Mouse (Mus musculus) midbrain, embryonic 13.5 days (tissue): ENCODE measurements around the gene Asic3. TPM values are rescaled to one million over a fixed set of nuclear protein-coding genes. Genes with fewer than 3 reads are reported as not detected.
"Not testable (repeated sequence)": the region's sequence is repeated elsewhere in the genome, so short reads cannot be mapped to it uniquely, and the experiment has no call there.

Experiments
- ATAC-seq: fragments of 200-750 bp; cut with Nextera tagmentation; 2 replicates; pipeline ENCODE4 v1.8.0; 2017; ENCODE audit warnings: mild to moderate bottlenecking, moderate TSS enrichment, moderate library complexity
- H3K27ac ChIP-seq: fragments of 300-500 bp; sonication (generic); 2 replicates; pipeline ENCODE4 v1.5.1; 2015; ENCODE audit warnings: inconsistent platforms, mild to moderate bottlenecking, moderate library complexity
- H3K27me3 ChIP-seq: fragments of 300-500 bp; sonication (generic); 2 replicates; pipeline ENCODE4 v1.6.1; 2015; ENCODE audit warnings: mild to moderate bottlenecking, inconsistent platforms
- H3K36me3 ChIP-seq: fragments of 300-500 bp; sonication (generic); 2 replicates; pipeline ENCODE4 v1.6.1; 2015; ENCODE audit warnings: mild to moderate bottlenecking, inconsistent platforms
- H3K4me1 ChIP-seq: fragments of 300-500 bp; sonication (generic); replicated peaks from 2 replicates; pipeline ENCODE4 v1.6.1; 2015; ENCODE audit warnings: inconsistent platforms
- H3K4me2 ChIP-seq: fragments of 300-500 bp; sonication (generic); replicated peaks from 2 replicates; pipeline ENCODE4 v1.6.1; 2015; ENCODE audit warnings: moderate library complexity, mild to moderate bottlenecking, inconsistent platforms
- H3K4me3 ChIP-seq: fragments of 300-500 bp; sonication (generic); replicated peaks from 2 replicates; pipeline ENCODE4 v1.5.1; 2015; ENCODE audit warnings: mild to moderate bottlenecking, inconsistent platforms
- H3K9ac ChIP-seq: fragments of 300-500 bp; sonication (generic); replicated peaks from 2 replicates; pipeline ENCODE4 v1.6.1; 2015; ENCODE audit warnings: mild to moderate bottlenecking, inconsistent platforms
- H3K9me3 ChIP-seq: fragments of 300-500 bp; sonication (generic); 2 replicates; pipeline ENCODE4 v1.6.1; 2016; ENCODE audit warnings: mild to moderate bottlenecking, inconsistent platforms
- WGBS: fragments of 180-500 bp; shearing (Covaris S2); methylation state at CpG from one replicate; pipeline ENCODE4 v1.1.7; 2015; 5-methylcytosine and 5-hydroxymethylcytosine counted together
- polyA plus RNA-seq: library from polyadenylated mRNA; unstranded; fragments of >200 nt; fragmentation: Nextera tagmentation; extraction: Ambion mirVana; gene quantifications from 2 replicates; pipeline ENCODE4 v1.2.1, GENCODE M21; 2015

Asic3 gene
- polyA plus RNA-seq, 1 experiment from 2014 or later: not detected

GRCm38 (mm10) chr5:24389658-24390020, 23.6 kb upstream of the Asic3 start:
- WGBS: 74% methylated on average over 4 of the region's 4 CpGs
- Histone ChIP-seq H3K36me3 (no peaks in the 10 kb centered on the region), H3K4me3 (no peak overlapping the region), H3K27ac (no peak overlapping the region), H3K4me2 (no peak overlapping the region), H3K27me3 (peaks cover 61% of the 10 kb centered on the region), H3K9me3 (no peaks in the 10 kb centered on the region), H3K9ac (no peak overlapping the region), H3K4me1 (peaks cover 25% of the 10 kb centered on the region)
- no peak for ATAC-seq

DNA sequence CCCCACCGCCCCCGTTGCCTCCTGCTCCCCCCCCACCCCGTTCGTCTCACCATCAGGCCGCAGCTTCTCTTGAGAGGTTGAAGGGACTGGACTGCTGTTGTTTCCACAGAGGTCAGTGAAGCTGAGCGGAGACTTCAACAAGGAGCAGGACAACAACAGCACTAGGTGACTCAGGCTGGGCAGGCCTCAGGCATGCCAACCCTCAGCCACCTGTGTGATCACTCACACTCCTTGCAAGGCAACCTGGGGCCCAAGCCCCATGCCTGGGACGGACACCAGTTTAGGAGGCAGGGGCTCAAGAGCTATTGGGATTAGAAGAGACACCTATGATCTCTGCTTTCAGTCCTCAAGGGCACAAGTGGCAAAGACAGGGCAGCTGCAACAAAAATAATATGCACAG, 21.3 kb upstream of the Asic3 start, which contains the start of gene Atg9b:
Gene Atg9b (minus strand): TSS at position 280 of the 400 bp plus-strand sequence.
- no peak for ATAC-seq

DNA sequence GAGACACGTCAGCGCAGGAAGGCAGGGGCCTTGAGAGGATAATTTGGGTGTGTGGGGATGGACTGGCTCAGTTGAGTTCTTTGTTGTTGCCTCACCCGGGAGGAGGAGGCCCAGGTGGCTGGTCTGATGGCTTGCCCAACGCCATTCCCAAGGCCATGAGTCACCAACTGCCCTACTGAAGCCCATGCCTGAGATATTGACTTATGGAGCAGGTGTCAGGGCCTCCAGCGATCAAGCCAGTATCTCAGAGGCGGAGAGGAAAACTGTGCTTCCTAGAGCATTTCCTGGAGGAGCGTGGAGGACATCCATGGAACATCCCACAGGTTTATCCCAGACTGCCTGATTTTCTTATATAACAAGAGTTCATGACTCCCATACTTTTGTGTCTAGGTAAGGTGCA, 20.5 kb upstream of the Asic3 start:
- WGBS: 76% methylated on average over 7 of the region's 7 CpGs
- Histone ChIP-seq H3K36me3 (no peaks in the 10 kb centered on the region), H3K27ac (no peak overlapping the region), H3K4me1 (peaks cover 20% of the 10 kb centered on the region), H3K4me3 (no peak overlapping the region), H3K9me3 (no peaks in the 10 kb centered on the region), H3K4me2 (no peak overlapping the region), H3K27me3 (peaks cover 30% of the 10 kb centered on the region), H3K9ac (no peak overlapping the region)
- ATAC-seq: no peak

More for the DNA sequence above, 21.3 kb upstream of the Asic3 start, which contains the start of gene Atg9b:
- 84% methylated on average over 7 of the region's 7 CpGs for WGBS
- Histone ChIP-seq H3K27me3 (peaks cover 39% of the 10 kb centered on the region), H3K9me3 (no peaks in the 10 kb centered on the region), H3K4me3 (no peak within 1 kb of the TSS), H3K27ac (no peak within 1 kb of the TSS), H3K36me3 (no peaks in the 10 kb centered on the region), H3K4me2 (no peak within 1 kb of the TSS), H3K4me1 (peaks cover 29% of the 10 kb centered on the region), H3K9ac (no peak within 1 kb of the TSS)

DNA sequence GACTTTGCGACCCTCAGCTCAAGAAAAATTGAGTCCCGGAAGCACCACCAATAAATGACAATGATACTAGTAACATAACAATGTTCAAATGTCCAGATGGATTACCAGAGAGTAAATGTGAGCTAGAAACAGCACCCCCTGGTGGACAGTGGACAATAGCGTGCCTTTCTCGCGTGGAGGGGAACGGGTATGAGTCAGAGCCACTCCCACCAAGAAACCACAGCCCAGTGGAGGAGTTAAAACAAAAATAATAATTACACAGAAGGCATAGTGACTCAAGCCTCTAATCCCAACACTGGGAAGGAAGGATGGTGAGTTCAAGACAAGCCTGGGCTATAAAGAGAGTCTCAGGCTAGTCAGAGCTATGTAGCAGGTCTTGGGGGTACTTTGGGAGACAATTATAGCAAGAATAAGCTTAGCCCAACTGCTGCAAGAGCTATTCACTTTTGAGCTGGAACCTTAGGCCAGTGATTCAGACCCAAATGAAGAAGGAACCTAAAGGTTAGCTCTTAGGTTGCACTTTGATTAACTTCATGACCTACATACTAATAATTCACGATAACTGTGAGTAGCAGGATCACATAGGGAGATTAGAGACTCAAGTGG, 19.7 kb upstream of the Asic3 start, which contains the start of gene Abcb8:
Gene Abcb8 (plus strand): TSS at position 272 of the 606 bp plus-strand sequence.
- Histone ChIP-seq H3K4me3 (peak within 1 kb of the TSS; percentile 60), H3K27me3 (peaks cover 23% of the 10 kb centered on the region), H3K27ac (peak within 1 kb of the TSS; percentile 88), H3K9ac (peak within 1 kb of the TSS; percentile 60), H3K36me3 (no peaks in the 10 kb centered on the region), H3K9me3 (no peaks in the 10 kb centered on the region), H3K4me1 (peaks cover 12% of the 10 kb centered on the region), H3K4me2 (peak within 1 kb of the TSS; percentile 60)
- no peak for ATAC-seq
- 18% methylated on average over 7 of the region's 7 CpGs for WGBS

DNA sequence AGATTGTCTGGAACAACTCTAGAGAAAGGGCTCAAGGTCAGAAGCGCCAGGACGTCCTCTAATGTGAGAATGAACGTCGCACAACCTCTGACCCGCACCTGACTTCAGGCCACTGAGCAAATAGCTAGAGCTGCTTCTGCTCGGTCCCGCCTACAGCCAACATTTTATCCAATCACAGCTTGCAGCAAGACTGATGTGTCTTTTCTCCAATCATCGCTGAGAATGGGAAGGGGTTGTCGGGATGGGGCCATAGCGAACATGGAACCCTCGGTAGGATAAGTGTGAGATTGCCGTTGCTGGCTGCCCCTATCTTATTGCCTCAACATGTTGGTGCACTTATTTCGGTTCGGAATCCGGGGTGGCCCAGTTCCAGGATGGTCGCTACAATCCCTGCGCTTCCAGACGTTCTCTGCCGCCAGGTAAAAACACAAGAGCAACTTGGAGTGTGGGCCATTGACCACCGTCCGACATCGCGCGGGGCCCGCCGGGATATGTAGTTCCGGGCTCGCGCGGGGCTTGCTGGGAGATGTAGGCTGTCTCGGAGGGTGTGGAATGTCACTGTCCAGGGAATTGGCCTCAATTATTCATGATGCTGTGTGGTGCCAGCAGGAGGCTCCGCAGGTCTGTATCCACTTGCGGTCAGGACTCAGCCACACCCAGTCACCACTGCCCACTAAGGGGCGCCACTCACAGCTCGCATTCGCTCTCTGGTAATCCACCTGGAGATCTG, 18.9 kb upstream of the Asic3 start:
- WGBS: 1% methylated on average over 36 of the region's 36 CpGs
- Histone ChIP-seq H3K36me3 (no peaks in the 10 kb centered on the region), H3K27me3 (peaks cover 14% of the 10 kb centered on the region), H3K9ac (peak overlapping the region; percentile 60), H3K4me3 (peak overlapping the region; percentile 60), H3K9me3 (no peaks in the 10 kb centered on the region), H3K27ac (peak overlapping the region; percentile 88), H3K4me2 (peak overlapping the region; percentile 60), H3K4me1 (peaks cover 12% of the 10 kb centered on the region)
- ATAC-seq: peak; percentile 97

GRCm38 (mm10) chr5:24396254-24396653, 16.9 kb upstream of the Asic3 start:
- H3K4me3 ChIP-seq, H3K4me2 ChIP-seq, H3K27me3 ChIP-seq, H3K27ac ChIP-seq, ATAC-seq, H3K9ac ChIP-seq, H3K9me3 ChIP-seq, H3K36me3 ChIP-seq: not testable (repeated sequence)
- 91% methylated on average over 6 of the region's 6 CpGs for WGBS
- H3K4me1 ChIP-seq: peaks cover 12% of the 10 kb centered on the region

DNA sequence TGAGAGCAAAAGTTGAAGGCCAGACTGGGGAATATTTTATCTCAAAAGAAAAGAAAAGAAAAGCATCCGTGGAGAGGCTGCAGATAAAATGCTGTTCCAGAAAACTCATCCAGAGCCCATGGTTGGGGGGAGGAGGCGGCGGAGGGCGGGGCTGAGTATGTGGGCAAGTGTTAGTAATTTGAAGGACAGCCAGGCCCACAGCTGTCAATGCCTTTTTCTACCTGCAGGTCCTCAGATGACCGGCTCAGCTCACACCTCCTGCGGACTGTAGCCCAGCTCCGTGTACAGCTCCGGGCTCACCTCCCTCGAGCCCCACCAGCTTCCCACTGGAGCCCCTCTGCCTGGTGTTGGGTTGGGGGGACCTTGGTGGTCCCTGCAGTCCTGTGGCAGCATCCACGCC, 13.5 kb upstream of the Asic3 start:
- H3K9me3 ChIP-seq: no peaks in the 10 kb centered on the region
- WGBS: 91% methylated on average over 10 of the region's 10 CpGs
- H3K36me3 ChIP-seq: peaks cover 41% of the 10 kb centered on the region
- no peaks in the 10 kb centered on the region for H3K27me3 ChIP-seq
- H3K4me2 ChIP-seq: no peak overlapping the region
- H3K4me3 ChIP-seq: no peak overlapping the region
- ATAC-seq: no peak
- H3K27ac ChIP-seq: no peak overlapping the region
- H3K4me1 ChIP-seq: peaks cover 6% of the 10 kb centered on the region
- H3K9ac ChIP-seq: no peak overlapping the region

- H3K4me1 ChIP-seq: 0 out of 2 replicates have a peak, but pooled peaks cover under 1% of the 10 kb centered on the region
- no peaks in the 10 kb centered on the region for H3K27me3 ChIP-seq
- no peak for ATAC-seq
- 89% methylated on average over 11 of the region's 11 CpGs for WGBS
- H3K4me2 ChIP-seq: no peak overlapping the region
- no peaks in the 10 kb centered on the region for H3K9me3 ChIP-seq
- H3K36me3 ChIP-seq: peaks cover 46% of the 10 kb centered on the region
- H3K27ac ChIP-seq: no peak overlapping the region
- H3K9ac ChIP-seq: no peak overlapping the region
- H3K4me3 ChIP-seq: no peak overlapping the region
Observed at GRCm38 (mm10) chr5:24400362-24400761, 12.8 kb upstream of the Asic3 start.

DNA sequence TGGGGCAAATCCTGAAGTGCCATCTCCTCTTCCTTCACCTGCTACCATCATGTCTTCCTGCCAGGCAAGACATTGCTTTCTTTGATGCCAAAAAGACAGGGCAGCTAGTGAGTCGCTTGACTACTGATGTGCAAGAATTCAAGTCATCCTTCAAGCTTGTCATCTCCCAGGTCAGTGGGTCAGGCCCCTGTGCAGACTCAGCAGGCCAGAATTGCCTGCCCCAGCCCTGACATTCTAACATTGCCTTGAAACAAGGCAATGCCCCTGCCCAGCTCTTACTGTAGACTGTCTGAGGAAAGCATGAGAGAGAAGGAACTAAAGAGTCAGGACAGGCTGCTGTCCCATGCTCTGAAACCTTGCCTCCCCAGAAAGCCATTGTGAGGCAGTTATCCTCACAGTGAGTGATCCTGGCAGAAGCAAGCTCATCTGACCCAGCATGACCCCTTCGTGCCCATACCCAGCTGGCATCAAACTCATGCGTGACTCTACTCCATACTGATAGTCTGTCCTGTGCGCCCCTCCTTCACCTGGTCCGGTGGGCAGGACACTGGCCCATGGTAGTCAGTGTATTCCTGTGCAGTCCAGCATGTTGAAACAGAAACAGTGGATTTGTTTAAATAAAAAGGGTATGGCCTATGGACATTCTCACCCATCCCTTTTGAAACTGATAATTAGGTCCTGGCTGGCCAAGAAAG, 12.1 kb upstream of the Asic3 start:
- H3K36me3 ChIP-seq: peaks cover 53% of the 10 kb centered on the region
- H3K9me3 ChIP-seq: no peaks in the 10 kb centered on the region
- H3K27ac ChIP-seq: no peak overlapping the region
- no peaks in the 10 kb centered on the region for H3K27me3 ChIP-seq
- no peak for ATAC-seq
- WGBS: 89% methylated on average over 5 of the region's 5 CpGs
- H3K4me1 ChIP-seq: no peaks in the 10 kb centered on the region
- H3K9ac ChIP-seq: no peak overlapping the region
- H3K4me3 ChIP-seq: no peak overlapping the region
- H3K4me2 ChIP-seq: no peak overlapping the region

DNA sequence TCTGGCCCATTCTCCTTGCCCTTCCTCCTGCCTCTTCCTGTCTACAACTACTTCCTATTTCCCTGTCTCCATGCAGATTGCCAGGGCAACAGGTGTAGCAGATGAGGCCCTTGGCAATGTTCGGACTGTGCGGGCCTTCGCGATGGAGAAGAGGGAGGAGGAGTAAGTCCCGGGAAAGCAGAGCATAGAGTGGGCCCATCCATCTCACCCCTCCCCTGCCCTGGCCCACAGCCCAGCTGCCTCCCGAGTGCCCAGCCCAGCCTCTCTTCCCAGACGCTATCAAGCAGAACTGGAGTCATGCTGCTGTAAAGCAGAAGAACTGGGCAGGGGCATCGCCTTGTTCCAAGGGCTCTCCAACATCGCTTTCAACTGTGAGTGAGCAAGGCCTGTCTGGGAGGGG, 11.2 kb upstream of the Asic3 start:
- Histone ChIP-seq H3K27me3 (no peaks in the 10 kb centered on the region), H3K36me3 (peaks cover 62% of the 10 kb centered on the region), H3K4me1 (no peaks in the 10 kb centered on the region), H3K4me3 (no peak overlapping the region), H3K4me2 (no peak overlapping the region), H3K9me3 (no peaks in the 10 kb centered on the region), H3K9ac (no peak overlapping the region), H3K27ac (no peak overlapping the region)
- WGBS: 84% methylated on average over 9 of the region's 9 CpGs
- 0 out of 2 replicates have a peak, but pooled peaks have one; percentile 36 for ATAC-seq

GRCm38 (mm10) chr5:24404594-24405360, 8.4 kb upstream of the Asic3 start:
- H3K4me1 ChIP-seq: no peaks in the 10 kb centered on the region
- no peak overlapping the region for H3K9ac ChIP-seq
- H3K4me2 ChIP-seq: no peak overlapping the region
- peaks cover 85% of the 10 kb centered on the region for H3K36me3 ChIP-seq
- no peak overlapping the region for H3K27ac ChIP-seq
- no peak overlapping the region for H3K4me3 ChIP-seq
- no peaks in the 10 kb centered on the region for H3K27me3 ChIP-seq
- no peaks in the 10 kb centered on the region for H3K9me3 ChIP-seq
- no peak for ATAC-seq
- WGBS: 76% methylated on average over 6 of the region's 6 CpGs
